Mouse (Mus musculus): ENCODE results near the gene Naa30. TPM values are rescaled to one million over a fixed set of nuclear protein-coding genes. Genes with fewer than 3 reads are reported as not detected.

Gene Naa30
- 18.5 and 18.9 TPM in 2 replicates for polyA plus RNA-seq (2014; fragmentation: Nextera tagmentation; extraction: Ambion mirVana)

GRCm38 (mm10) chr14:49171867-49172581, at the start of gene Naa30:
TSS of gene Naa30 (plus strand) at chr14:49172226.
- peak within 1 kb of the TSS; percentile 97 for H3K9ac ChIP-seq (ENCODE audit: low read length)
- H3K27ac ChIP-seq (ENCODE audit: low read depth, low read length), result peak within 1 kb of the TSS; percentile 70
- H3K4me2 ChIP-seq (ENCODE audit: low read depth), result peak within 1 kb of the TSS; percentile 81
- 1% methylated on average over 41 of the region's 86 CpGs for WGBS
- DNase-seq (ENCODE audit: low spot score) (peak; percentile 94), ATAC-seq (ENCODE audit: insufficient read depth, low FRiP score, low TSS enrichment) (peak; percentile 88)
- no peaks in the 10 kb centered on the region for H3K27me3 ChIP-seq (ENCODE audit: control insufficient read depth, insufficient read depth, low read length)
- no peaks in the 10 kb centered on the region for H3K9me3 ChIP-seq (ENCODE audit: control insufficient read depth, low read length)
- no peaks in the 10 kb centered on the region for H3K36me3 ChIP-seq (ENCODE audit: control insufficient read depth, insufficient read depth, low read length)
- peaks cover 16% of the 10 kb centered on the region for H3K4me1 ChIP-seq (ENCODE audit: control insufficient read depth, insufficient read depth, low read length)
- H3K4me3 ChIP-seq (ENCODE audit: low read depth, low read length), result peak within 1 kb of the TSS; percentile 97

DNA sequence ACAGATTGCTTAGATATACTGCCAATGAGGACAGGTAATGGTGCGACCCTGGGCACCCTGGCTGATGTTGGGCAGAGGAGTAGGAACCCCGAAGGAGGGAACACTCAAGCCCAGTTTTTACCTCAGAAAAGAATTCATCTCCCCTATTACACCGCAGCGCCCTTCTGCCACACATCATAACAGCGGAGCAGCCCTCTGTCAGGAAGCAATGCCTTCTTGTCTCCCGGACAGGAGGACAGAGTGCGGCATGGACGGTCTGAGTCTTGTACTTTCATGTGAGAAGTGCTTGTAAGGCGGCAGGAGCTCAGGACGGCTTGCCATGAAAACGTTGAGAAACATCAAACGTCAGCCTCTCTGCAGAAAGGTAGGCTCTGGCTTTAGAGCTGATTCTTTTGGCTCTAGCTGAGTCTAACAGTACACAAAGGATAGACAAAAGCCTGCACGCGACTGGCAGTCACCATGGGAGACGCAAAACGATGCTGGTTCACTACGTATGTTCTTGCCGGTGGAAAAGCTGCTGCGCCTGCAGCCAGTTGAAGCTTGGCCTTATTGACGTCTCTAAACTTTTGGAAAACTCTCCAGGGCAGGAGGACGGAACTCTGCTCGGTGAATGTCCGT, 44.8 kb upstream of the Naa30 start:
- no peak overlapping the region for H3K9ac ChIP-seq (ENCODE audit: low read length)
- H3K4me1 ChIP-seq (ENCODE audit: control insufficient read depth, insufficient read depth, low read length), result no peaks in the 10 kb centered on the region
- 68% methylated on average over 23 of the region's 23 CpGs for WGBS
- H3K9me3 ChIP-seq (ENCODE audit: control insufficient read depth, low read length), result no peaks in the 10 kb centered on the region
- ATAC-seq (ENCODE audit: insufficient read depth, low FRiP score, low TSS enrichment) (no peak), DNase-seq (ENCODE audit: low spot score) (no peak)
- H3K4me3 ChIP-seq (ENCODE audit: low read depth, low read length), result no peak overlapping the region
- H3K27ac ChIP-seq (ENCODE audit: low read depth, low read length), result no peak overlapping the region
- H3K36me3 ChIP-seq (ENCODE audit: control insufficient read depth, insufficient read depth, low read length), result no peaks in the 10 kb centered on the region
- no peaks in the 10 kb centered on the region for H3K27me3 ChIP-seq (ENCODE audit: control insufficient read depth, insufficient read depth, low read length)
- H3K4me2 ChIP-seq (ENCODE audit: low read depth), result 0 out of 2 replicates have a peak overlapping the region, but pooled peaks have one; percentile 20

- no peaks in the 10 kb centered on the region for H3K9me3 ChIP-seq (ENCODE audit: control insufficient read depth, low read length)
- H3K4me3 ChIP-seq (ENCODE audit: low read depth, low read length), result no peak overlapping the region
- DNase-seq (ENCODE audit: low spot score) (no peak), ATAC-seq (ENCODE audit: insufficient read depth, low FRiP score, low TSS enrichment) (no peak)
- 69% methylated on average over 10 of the region's 10 CpGs for WGBS
- no peak overlapping the region for H3K4me2 ChIP-seq (ENCODE audit: low read depth)
- no peak overlapping the region for H3K9ac ChIP-seq (ENCODE audit: low read length)
- H3K4me1 ChIP-seq (ENCODE audit: control insufficient read depth, insufficient read depth, low read length), result no peaks in the 10 kb centered on the region
- H3K27me3 ChIP-seq (ENCODE audit: control insufficient read depth, insufficient read depth, low read length), result no peaks in the 10 kb centered on the region
- no peak overlapping the region for H3K27ac ChIP-seq (ENCODE audit: low read depth, low read length)
- H3K36me3 ChIP-seq (ENCODE audit: control insufficient read depth, insufficient read depth, low read length), result no peaks in the 10 kb centered on the region
These were observed 43.3 kb upstream of the Naa30 start for GRCm38 (mm10) chr14:49128544-49129263.

GRCm38 (mm10) chr14:49132391-49132790, 39.6 kb upstream of the Naa30 start:
- WGBS, result 87% methylated on average over 3 of the region's 3 CpGs
- ATAC-seq (ENCODE audit: insufficient read depth, low FRiP score, low TSS enrichment), result no peak
- Histone ChIP-seq H3K36me3 (ENCODE audit: control insufficient read depth, insufficient read depth, low read length) (no peaks in the 10 kb centered on the region), H3K4me3 (ENCODE audit: low read depth, low read length) (no peak overlapping the region), H3K9me3 (ENCODE audit: control insufficient read depth, low read length) (no peaks in the 10 kb centered on the region), H3K27me3 (ENCODE audit: control insufficient read depth, insufficient read depth, low read length) (no peaks in the 10 kb centered on the region), H3K27ac (ENCODE audit: low read depth, low read length) (no peak overlapping the region), H3K9ac (ENCODE audit: low read length) (no peak overlapping the region), H3K4me1 (ENCODE audit: control insufficient read depth, insufficient read depth, low read length) (no peaks in the 10 kb centered on the region), H3K4me2 (ENCODE audit: low read depth) (no peak overlapping the region)
- DNase-seq (ENCODE audit: low spot score), result no peak

- Histone ChIP-seq H3K36me3 (ENCODE audit: control insufficient read depth, insufficient read depth, low read length) (no peaks in the 10 kb centered on the region), H3K4me3 (ENCODE audit: low read depth, low read length) (no peak overlapping the region), H3K27ac (ENCODE audit: low read depth, low read length) (no peak overlapping the region), H3K4me1 (ENCODE audit: control insufficient read depth, insufficient read depth, low read length) (no peaks in the 10 kb centered on the region), H3K27me3 (ENCODE audit: control insufficient read depth, insufficient read depth, low read length) (no peaks in the 10 kb centered on the region), H3K9ac (ENCODE audit: low read length) (no peak overlapping the region), H3K4me2 (ENCODE audit: low read depth) (no peak overlapping the region), H3K9me3 (ENCODE audit: control insufficient read depth, low read length) (no peaks in the 10 kb centered on the region)
- ATAC-seq (ENCODE audit: insufficient read depth, low FRiP score, low TSS enrichment) (no peak), DNase-seq (ENCODE audit: low spot score) (no peak)
- 72% methylated on average over 1 of the region's 1 CpGs for WGBS
These were observed 33.9 kb upstream of the Naa30 start for GRCm38 (mm10) chr14:49138171-49138570.

GRCm38 (mm10) chr14:49140756-49141155, 31.3 kb upstream of the Naa30 start:
- no peaks in the 10 kb centered on the region for H3K27me3 ChIP-seq (ENCODE audit: control insufficient read depth, insufficient read depth, low read length)
- H3K4me2 ChIP-seq (ENCODE audit: low read depth), result no peak overlapping the region
- no peaks in the 10 kb centered on the region for H3K36me3 ChIP-seq (ENCODE audit: control insufficient read depth, insufficient read depth, low read length)
- no peak overlapping the region for H3K4me3 ChIP-seq (ENCODE audit: low read depth, low read length)
- no peaks in the 10 kb centered on the region for H3K4me1 ChIP-seq (ENCODE audit: control insufficient read depth, insufficient read depth, low read length)
- ATAC-seq (ENCODE audit: insufficient read depth, low FRiP score, low TSS enrichment) (no peak), DNase-seq (ENCODE audit: low spot score) (no peak)
- H3K9me3 ChIP-seq (ENCODE audit: control insufficient read depth, low read length), result no peaks in the 10 kb centered on the region
- 93% methylated on average over 7 of the region's 7 CpGs for WGBS
- H3K27ac ChIP-seq (ENCODE audit: low read depth, low read length), result no peak overlapping the region
- H3K9ac ChIP-seq (ENCODE audit: low read length), result no peak overlapping the region

GRCm38 (mm10) chr14:49153801-49154200, 18.2 kb upstream of the Naa30 start:
- Histone ChIP-seq H3K4me1 (ENCODE audit: control insufficient read depth, insufficient read depth, low read length) (no peaks in the 10 kb centered on the region), H3K27me3 (ENCODE audit: control insufficient read depth, insufficient read depth, low read length) (no peaks in the 10 kb centered on the region), H3K27ac (ENCODE audit: low read depth, low read length) (no peak overlapping the region), H3K4me2 (ENCODE audit: low read depth) (no peak overlapping the region), H3K4me3 (ENCODE audit: low read depth, low read length) (no peak overlapping the region), H3K9me3 (ENCODE audit: control insufficient read depth, low read length) (no peaks in the 10 kb centered on the region), H3K9ac (ENCODE audit: low read length) (no peak overlapping the region), H3K36me3 (ENCODE audit: control insufficient read depth, insufficient read depth, low read length) (no peaks in the 10 kb centered on the region)
- DNase-seq (ENCODE audit: low spot score) (peak; percentile 73), ATAC-seq (ENCODE audit: insufficient read depth, low FRiP score, low TSS enrichment) (no peak)
- WGBS, result 51% methylated on average over 7 of the region's 7 CpGs

DNA sequence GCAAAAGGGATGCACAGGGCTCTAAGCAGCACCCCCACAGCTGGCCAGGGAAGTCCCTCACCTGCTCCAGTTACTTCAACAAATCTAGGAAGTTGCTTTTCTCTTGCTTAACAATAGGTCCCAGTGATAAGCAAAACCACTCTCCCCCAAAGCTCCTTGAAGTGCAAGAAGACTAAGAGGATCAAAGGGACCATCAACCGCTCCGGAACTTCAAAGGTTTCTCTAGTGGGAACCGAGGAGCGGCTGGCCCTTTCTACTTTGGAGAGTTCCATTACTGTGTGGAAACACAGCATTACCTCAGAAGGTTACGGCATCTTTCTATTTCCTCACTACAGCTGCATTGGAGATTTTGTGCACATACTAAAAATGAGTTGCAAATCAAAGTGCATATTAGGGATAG, 16.5 kb upstream of the Naa30 start:
- Histone ChIP-seq H3K9ac (ENCODE audit: low read length) (no peak overlapping the region), H3K4me2 (ENCODE audit: low read depth) (no peak overlapping the region), H3K27ac (ENCODE audit: low read depth, low read length) (no peak overlapping the region), H3K27me3 (ENCODE audit: control insufficient read depth, insufficient read depth, low read length) (no peaks in the 10 kb centered on the region), H3K4me3 (ENCODE audit: low read depth, low read length) (no peak overlapping the region), H3K36me3 (ENCODE audit: control insufficient read depth, insufficient read depth, low read length) (no peaks in the 10 kb centered on the region), H3K4me1 (ENCODE audit: control insufficient read depth, insufficient read depth, low read length) (no peaks in the 10 kb centered on the region), H3K9me3 (ENCODE audit: control insufficient read depth, low read length) (no peaks in the 10 kb centered on the region)
- DNase-seq (ENCODE audit: low spot score), result no peak
- WGBS, result 21% methylated on average over 5 of the region's 5 CpGs
- no peak for ATAC-seq (ENCODE audit: insufficient read depth, low FRiP score, low TSS enrichment)

Measured in neural tube, embryonic 11.5 days (tissue).